Mouse (Mus musculus) megakaryocyte, embryonic 14.5 days (primary cell): ENCODE data around the gene Man1b1.

Experiments
- FLI1 ChIP-seq: IDR thresholded peaks from 2 replicates; pipeline ENCODE4 v1.6.1; 2012; ENCODE audit warnings: low read length, inconsistent platforms, mixed read lengths
- GATA1 ChIP-seq: IDR thresholded peaks from 3 replicates; pipeline ENCODE4 v1.6.1; 2012; ENCODE audit warnings: mixed read lengths, low read length, inconsistent platforms, borderline replicate concordance

DNA sequence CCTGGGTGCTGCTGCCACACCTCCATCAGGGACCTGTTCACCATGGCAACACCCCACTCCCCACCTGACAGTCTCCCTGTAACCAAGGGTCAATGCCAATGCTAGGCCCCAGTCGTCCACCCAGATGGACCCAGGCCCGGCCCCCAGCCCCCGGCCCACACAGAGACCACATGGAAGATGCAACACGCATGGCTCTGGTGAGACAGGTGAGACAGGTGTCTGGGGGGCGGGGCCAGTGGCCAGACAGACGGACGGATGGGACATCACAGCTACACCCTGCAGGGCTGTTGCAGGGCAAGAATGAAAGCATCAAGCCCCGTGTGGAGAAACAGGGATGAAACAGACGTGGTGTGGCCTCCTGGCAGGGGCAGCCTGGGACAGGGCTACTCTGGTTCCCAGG is 38.4 kb upstream of the Man1b1 start:
- TF ChIP-seq GATA1 (no peak), FLI1 (no peak)
